Mouse (Mus musculus) thymus, postnatal 25 days (tissue): ENCODE measurements around the gene Fh1.

Source experiments
- DNase-seq: peaks from one replicate; pipeline ENCODE4 v3.0.0; 2022

The Fh1 gene

GRCm38 (mm10) chr1:175625257-175625879, at the start of gene Fh1:
Fh1 (minus strand) TSS chr1:175625635.
- peak; percentile 95 for DNase-seq

- no peak for DNase-seq
Measured at GRCm38 (mm10) chr1:175675116-175675515, 49.7 kb upstream of the Fh1 start.

GRCm38 (mm10) chr1:175673563-175674325, 48.3 kb upstream of the Fh1 start:
- DNase-seq = no peak

GRCm38 (mm10) chr1:175671626-175672025, 46.2 kb upstream of the Fh1 start:
- DNase-seq = no peak

GRCm38 (mm10) chr1:175670042-175670441, 44.6 kb upstream of the Fh1 start:
- no peak for DNase-seq

- no peak for DNase-seq
Measured at GRCm38 (mm10) chr1:175669456-175669855, 44.0 kb upstream of the Fh1 start.

GRCm38 (mm10) chr1:175668666-175669405, 43.4 kb upstream of the Fh1 start:
- DNase-seq = peak; percentile 47

GRCm38 (mm10) chr1:175659900-175660299, 34.5 kb upstream of the Fh1 start:
- no peak for DNase-seq

- DNase-seq = no peak
Measured at GRCm38 (mm10) chr1:175648615-175649014, 23.2 kb upstream of the Fh1 start.

- no peak for DNase-seq
Measured at GRCm38 (mm10) chr1:175646952-175647351, 21.5 kb upstream of the Fh1 start.

- DNase-seq = no peak
Measured at GRCm38 (mm10) chr1:175643496-175644265, 18.2 kb upstream of the Fh1 start.

- peak; percentile 66 for DNase-seq
Measured at GRCm38 (mm10) chr1:175640435-175641150, 15.2 kb upstream of the Fh1 start.

- DNase-seq = no peak
Measured at GRCm38 (mm10) chr1:175639072-175639471, 13.6 kb upstream of the Fh1 start.

GRCm38 (mm10) chr1:175637677-175638076, 12.2 kb upstream of the Fh1 start:
- DNase-seq = peak; percentile 13

- no peak for DNase-seq
Measured at GRCm38 (mm10) chr1:175632470-175632869, 7.0 kb upstream of the Fh1 start.

- DNase-seq = no peak
Measured at GRCm38 (mm10) chr1:175631721-175632221, 6.3 kb upstream of the Fh1 start.

GRCm38 (mm10) chr1:175631080-175631479, 5.6 kb upstream of the Fh1 start:
- no peak for DNase-seq

- no peak for DNase-seq
Measured at GRCm38 (mm10) chr1:175630345-175630744, 4.9 kb upstream of the Fh1 start.

GRCm38 (mm10) chr1:175629248-175629647, 3.8 kb upstream of the Fh1 start:
- DNase-seq = no peak

- no peak for DNase-seq
Measured at GRCm38 (mm10) chr1:175625990-175626692, 706 bp upstream of the Fh1 start.

GRCm38 (mm10) chr1:175623656-175624055, 1.8 kb downstream of the Fh1 start:
- DNase-seq = no peak
